Mouse (Mus musculus) C2C12 (cell line): ENCODE data around the gene Rnf145. TPM values are rescaled to one million over a fixed set of nuclear protein-coding genes. Genes with fewer than 3 reads are reported as not detected.
A peak's percentile ranks its signal among the peaks of the same experiment; 100 is the strongest.

Experiments
- H3K27me3 ChIP-seq: one replicate; pipeline ENCODE4 v1.6.1; 2011; ENCODE audit not compliant: control insufficient read depth, insufficient read depth, insufficient read length
- H3K36me3 ChIP-seq: one replicate; pipeline ENCODE4 v1.6.1; 2011; ENCODE audit not compliant: control insufficient read depth, insufficient read depth
- H3K4me3 ChIP-seq: one replicate; pipeline ENCODE4 v1.5.1; 2011; ENCODE audit warnings: mild to moderate bottlenecking, control low read depth; ENCODE audit not compliant: poor library complexity, insufficient read depth, severe bottlenecking
- H3K79me2 ChIP-seq: one replicate; pipeline ENCODE4 v1.6.1; 2011; ENCODE audit not compliant: control insufficient read depth, insufficient read depth
- H3K79me3 ChIP-seq: one replicate; pipeline ENCODE4 v1.6.1; 2011; ENCODE audit warnings: low read depth, control low read depth
- H3ac ChIP-seq: one replicate; pipeline ENCODE3; 2011; ENCODE audit warnings: low read depth; ENCODE audit not compliant: control insufficient read depth, insufficient read length
- CEBPB ChIP-seq: IDR thresholded peaks from one replicate; pipeline ENCODE4 v1.6.1; 2011; ENCODE audit warnings: low read depth, mild to moderate bottlenecking, control low read depth, moderate library complexity
- CTCF ChIP-seq: IDR thresholded peaks from one replicate; pipeline ENCODE4 v1.5.1; 2011; ENCODE audit not compliant: control insufficient read depth, insufficient read depth, insufficient read length
- FOSL1 ChIP-seq: IDR thresholded peaks from one replicate; pipeline ENCODE4 v1.8.0; 2011; ENCODE audit warnings: mild to moderate bottlenecking, low read length; ENCODE audit not compliant: poor library complexity, insufficient read depth, severe bottlenecking
- MAX ChIP-seq: IDR thresholded peaks from one replicate; pipeline ENCODE4 v1.6.1; 2011; ENCODE audit warnings: mild to moderate bottlenecking, control low read depth
- MYOD1 ChIP-seq: IDR thresholded peaks from one replicate; pipeline ENCODE4 v1.6.1; 2011; ENCODE audit warnings: low read depth; ENCODE audit not compliant: control insufficient read depth, insufficient read length
- MYOG ChIP-seq: IDR thresholded peaks from one replicate; pipeline ENCODE4 v1.6.1; 2011; ENCODE audit not compliant: control insufficient read depth, insufficient read length; ENCODE audit errors: extremely low read depth
- USF1 ChIP-seq: IDR thresholded peaks from one replicate; pipeline ENCODE4 v1.6.1; 2011; ENCODE audit warnings: low read depth, mild to moderate bottlenecking, control low read depth, moderate library complexity
- polyA plus RNA-seq: library from polyadenylated mRNA; unstranded; fragments of >200 nt; fragmentation: generic; extraction: Trizol; gene quantifications from one replicate; pipeline ENCODE4 v1.2.1, GENCODE M21; 2012; ENCODE audit warnings: missing spikeins

The Rnf145 gene
- polyA plus RNA-seq, 1 experiment = 68.9 TPM

- no peaks in the 10 kb centered on the region for H3K27me3 ChIP-seq
- H3K79me2 ChIP-seq = no peaks in the 10 kb centered on the region
- H3K4me3 ChIP-seq = no peak overlapping the region
- H3K36me3 ChIP-seq = no peaks in the 10 kb centered on the region
- TF ChIP-seq MYOD1 (no peak), MYOG (no peak), CEBPB (peak; percentile 45), FOSL1 (peak; percentile 51)
- H3K79me3 ChIP-seq = no peaks in the 10 kb centered on the region
- no peak overlapping the region for H3ac ChIP-seq
These were observed 76.0 kb downstream of the Rnf145 start for GRCm38 (mm10) chr11:44594768-44595167.

- H3K27me3 ChIP-seq = no peaks in the 10 kb centered on the region
- H3K4me3 ChIP-seq = no peak overlapping the region
- TF ChIP-seq MYOG (no peak), FOSL1 (no peak), MAX (no peak), CTCF (no peak), USF1 (no peak), CEBPB (no peak)
- no peaks in the 10 kb centered on the region for H3K36me3 ChIP-seq
- no peak overlapping the region for H3ac ChIP-seq
- no peaks in the 10 kb centered on the region for H3K79me3 ChIP-seq
- H3K79me2 ChIP-seq = no peaks in the 10 kb centered on the region
These were observed 88.1 kb downstream of the Rnf145 start for GRCm38 (mm10) chr11:44606881-44607280.

DNA sequence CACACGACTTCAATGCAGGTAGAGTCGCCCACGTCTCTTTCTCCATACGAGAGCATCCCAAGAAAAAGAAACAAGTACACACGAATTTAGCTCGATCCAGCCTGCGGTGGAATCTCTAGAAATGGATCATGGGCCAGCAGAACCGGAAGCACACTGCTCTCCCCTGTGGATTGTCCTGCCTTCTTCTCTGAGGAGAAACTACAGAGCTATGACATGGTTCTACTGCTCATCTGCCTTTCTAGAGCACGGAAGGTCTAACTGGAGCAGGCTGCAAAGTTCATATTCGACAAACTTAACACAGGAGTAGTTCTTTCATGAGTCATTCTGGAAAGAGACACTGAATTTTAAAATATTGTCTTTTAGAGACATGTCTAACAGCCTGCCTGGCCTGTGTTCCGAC, 89.9 kb downstream of the Rnf145 start:
- Histone ChIP-seq H3ac (no peak overlapping the region), H3K79me3 (no peaks in the 10 kb centered on the region), H3K36me3 (no peaks in the 10 kb centered on the region), H3K79me2 (no peaks in the 10 kb centered on the region), H3K4me3 (no peak overlapping the region), H3K27me3 (no peaks in the 10 kb centered on the region)
- no peak for TF ChIP-seq MYOG
- no peak for TF ChIP-seq FOSL1
- TF ChIP-seq CEBPB = no peak
- TF ChIP-seq MYOD1 = no peak

DNA sequence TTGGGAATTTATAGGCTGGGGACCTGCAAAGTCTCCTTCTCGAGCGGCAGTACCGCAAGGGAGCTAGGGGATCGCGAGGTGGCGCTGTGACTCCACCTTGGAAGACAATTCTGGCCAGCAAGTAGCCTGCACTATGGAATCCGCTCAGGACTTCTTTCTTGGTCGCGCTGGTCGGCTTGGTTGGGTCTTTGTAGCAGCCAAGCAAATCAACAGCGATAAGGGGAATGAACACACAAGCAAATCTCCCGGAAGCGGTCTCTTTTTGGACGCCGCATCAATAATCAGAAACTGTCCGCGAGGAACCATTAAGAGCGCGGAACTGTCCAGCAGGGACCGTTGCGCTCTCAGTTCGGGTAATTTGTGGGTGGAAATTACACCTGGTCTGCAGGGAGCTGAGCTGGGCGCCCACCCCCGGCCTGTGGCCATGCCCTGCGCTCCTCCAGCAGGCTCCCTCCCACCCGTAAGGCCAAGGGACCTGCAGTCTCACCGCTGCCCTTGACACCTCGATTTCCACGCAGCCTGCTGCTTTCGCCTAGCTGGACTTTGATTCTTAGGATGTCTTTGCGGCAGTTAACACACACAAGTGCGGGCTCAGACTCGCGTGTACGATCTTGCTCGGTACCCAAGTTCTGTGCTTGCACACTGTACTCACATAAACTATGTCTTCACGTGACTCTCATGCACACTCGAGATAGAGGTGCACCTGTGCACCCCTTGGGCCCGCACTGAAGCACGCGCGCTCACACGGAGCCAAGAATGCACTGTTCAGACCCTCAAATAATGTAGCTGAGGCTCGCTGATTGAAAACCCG, 92.4 kb downstream of the Rnf145 start:
- no peak overlapping the region for H3K4me3 ChIP-seq
- H3ac ChIP-seq = peak overlapping the region; percentile 13
- no peaks in the 10 kb centered on the region for H3K36me3 ChIP-seq
- no peaks in the 10 kb centered on the region for H3K79me3 ChIP-seq
- no peaks in the 10 kb centered on the region for H3K27me3 ChIP-seq
- TF ChIP-seq CTCF (peak; percentile 93), MYOG (no peak)
- H3K79me2 ChIP-seq = no peaks in the 10 kb centered on the region

DNA sequence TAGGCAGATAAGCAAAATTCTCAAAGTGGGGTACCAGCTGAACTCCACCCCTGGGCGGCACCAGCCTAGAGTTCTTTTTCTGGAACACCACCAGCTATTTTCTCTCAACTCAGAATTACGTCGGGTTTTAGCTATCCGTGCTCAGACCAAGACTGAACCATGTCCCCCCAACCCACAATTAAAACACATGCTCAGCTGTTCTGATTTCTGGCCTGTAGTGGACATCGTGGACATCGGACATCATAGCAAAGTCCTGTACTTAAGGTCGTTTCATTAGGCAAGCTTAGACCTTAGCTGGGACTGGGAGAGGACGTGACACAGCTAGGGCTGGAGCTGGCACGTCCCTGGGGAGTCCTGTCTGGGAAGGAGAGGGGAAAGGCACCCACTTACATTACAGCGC, 93.4 kb downstream of the Rnf145 start:
- TF ChIP-seq MYOD1 (no peak), USF1 (no peak), MYOG (no peak), FOSL1 (no peak), MAX (no peak), CEBPB (no peak), CTCF (no peak)
- Histone ChIP-seq H3ac (peak overlapping the region; percentile 6), H3K36me3 (no peaks in the 10 kb centered on the region), H3K4me3 (no peak overlapping the region), H3K79me3 (no peaks in the 10 kb centered on the region), H3K27me3 (no peaks in the 10 kb centered on the region), H3K79me2 (no peaks in the 10 kb centered on the region)

DNA sequence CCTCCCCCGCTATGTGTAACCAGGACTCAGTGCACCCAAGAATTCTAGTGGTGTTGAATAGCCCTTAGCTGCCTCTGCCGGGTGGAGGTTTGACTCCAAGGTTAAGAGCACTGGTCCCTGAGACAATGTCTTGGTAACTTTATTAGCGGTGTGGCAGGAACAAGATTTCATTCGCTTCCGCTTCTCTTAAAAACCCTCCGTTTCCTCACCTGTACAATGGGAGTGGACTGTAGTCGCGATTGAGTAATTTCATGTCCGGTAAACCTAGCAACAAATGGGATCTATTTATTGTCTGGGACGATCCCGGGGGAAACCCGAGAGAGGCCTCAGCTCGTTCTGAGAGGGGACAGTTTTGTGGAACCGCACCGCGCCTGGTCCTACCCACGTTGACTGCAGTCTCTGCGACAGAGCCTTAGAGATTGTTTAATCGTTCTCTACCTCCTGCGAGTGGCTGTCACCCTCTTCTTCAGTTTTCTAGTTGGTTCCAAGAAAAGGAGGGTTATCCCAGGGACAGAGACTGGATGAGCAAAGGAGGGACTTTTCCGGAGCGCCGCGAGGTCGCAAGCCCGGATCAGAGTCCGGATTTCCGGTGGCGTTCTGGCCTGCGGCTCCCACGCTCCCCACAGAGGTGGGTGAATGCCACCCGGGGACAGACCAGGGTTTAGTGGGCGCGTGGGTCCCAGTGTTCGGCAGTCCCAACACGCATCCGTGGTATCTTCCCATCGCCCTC, 94.1 kb downstream of the Rnf145 start:
- Histone ChIP-seq H3K79me2 (peaks cover 3% of the 10 kb centered on the region), H3K36me3 (no peaks in the 10 kb centered on the region), H3ac (no peak overlapping the region), H3K4me3 (no peak overlapping the region), H3K27me3 (no peaks in the 10 kb centered on the region), H3K79me3 (no peaks in the 10 kb centered on the region)
- TF ChIP-seq MYOG (no peak), USF1 (no peak), FOSL1 (no peak), MAX (no peak), CEBPB (no peak), CTCF (no peak), MYOD1 (no peak)
